ENCODE assay signal across 9 mouse cellular contexts in the genomic region with DNA sequence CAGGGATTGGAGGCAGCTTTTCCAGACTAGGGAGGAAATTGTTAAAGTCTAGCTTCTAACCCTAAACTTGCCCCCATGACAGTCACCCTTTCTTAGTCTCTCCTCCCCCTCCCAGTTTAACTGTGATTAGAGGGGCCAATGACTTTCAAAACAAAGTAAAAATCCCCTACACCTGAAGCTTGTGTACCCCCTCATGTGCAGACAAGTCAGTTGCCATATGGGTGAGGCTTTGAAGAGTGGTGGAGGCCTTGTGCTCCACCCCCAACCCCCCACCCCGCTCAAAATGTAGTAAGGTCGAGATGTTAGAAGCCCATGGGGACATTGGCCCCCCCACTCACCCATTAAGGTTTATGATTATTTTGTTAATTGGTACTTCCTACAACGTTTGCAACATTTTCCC. TPM values are rescaled to one million over a fixed set of nuclear protein-coding genes. Genes with fewer than 3 reads are reported as not detected.
DNase-seq lines count a peak whose midpoint lies in the region; ATAC-seq lines count a peak whose summit lies in the region.
"Had no signal": no experiment of that assay in that cellular context is flagged by ENCODE, and none has a peak within 500 bp of the region (broad histone marks: within the 10 kb centered on the region; RNA-seq: fewer than 3 reads in every experiment).

No protein-coding gene starts in this region.

- peak overlapping the region; percentile 94 for H3K4me2 ChIP-seq in heart, embryonic 14.5 days (ENCODE audit: low read length)
- peak overlapping the region; percentile 91 for H3K4me2 ChIP-seq in forebrain, embryonic 16.5 days (ENCODE audit: low read length)
- H3K4me2 ChIP-seq in liver, embryonic 16.5 days (ENCODE audit: low read depth, low read length), result peak overlapping the region; percentile 72

- DNase-seq in heart, postnatal 25 days (ENCODE audit: low spot score), result no peak
- DNase-seq in CD4-positive helper T cell, adult 2 months (ENCODE audit: low read depth, low spot score), result peak; percentile 47
- no peak for DNase-seq in c-Kit-positive CD71-positive TER-119-positive erythroid progenitor cells, embryonic 14.5 days (ENCODE audit: low spot score)
- DNase-seq in retina, embryonic 14.5 days (ENCODE audit: low spot score), result no peak
- DNase-seq in right cerebral cortex, adult 2 months (ENCODE audit: low spot score in 2 of 2), result no peak

- H3K9ac ChIP-seq in heart, embryonic 14.5 days (ENCODE audit: low read length), result peak overlapping the region; percentile 100
- H3K9ac ChIP-seq in forebrain, embryonic 16.5 days (replicated peaks; ENCODE audit: low read depth, low read length), result peak overlapping the region; percentile 96
- H3K9ac ChIP-seq in liver, embryonic 16.5 days (ENCODE audit: low read depth, low read length), result no peak overlapping the region

- H3K4me3 ChIP-seq in heart, embryonic 14.5 days (ENCODE audit: control insufficient read depth in 1 of 2, insufficient read depth in 1 of 2, low read depth in 1 of 2, low read length in 2 of 2), result peak overlapping the region; percentile 72 to 96
- H3K4me3 ChIP-seq in forebrain, embryonic 16.5 days (replicated peaks; ENCODE audit: low read length), result peak overlapping the region; percentile 90
- H3K4me3 ChIP-seq in liver, embryonic 16.5 days (ENCODE audit: low read depth, low read length), result peak overlapping the region; percentile 61

- WGBS in heart, embryonic 14.5 days, result 2% methylated on average over 3 of the region's 3 CpGs
- WGBS in forebrain, embryonic 16.5 days, result 12% methylated on average over 3 of the region's 3 CpGs
- WGBS in liver, embryonic 16.5 days (ENCODE audit: insufficient replicate concordance), result 27% methylated on average over 3 of the region's 3 CpGs

- intact Hi-C loops in heart, postnatal 25 days (cut with DNase I), result loop anchor here (1.0 to 5.0 kb wide), 5 partner anchors 18 to 148 kb away; a partner anchor contains a TSS

- H3K27me3 ChIP-seq in heart, embryonic 14.5 days (ENCODE audit: control insufficient read depth, insufficient read depth, low read length), result no peaks in the 10 kb centered on the region
- no peaks in the 10 kb centered on the region for H3K27me3 ChIP-seq in forebrain, embryonic 16.5 days (replicated peaks; ENCODE audit: control insufficient read depth, insufficient read depth, low read length)
- peaks cover 36% of the 10 kb centered on the region for H3K27me3 ChIP-seq in liver, embryonic 16.5 days (ENCODE audit: control insufficient read depth, insufficient read depth, low read depth, low read length)

- peak overlapping the region; percentile 91 to 97 for H3K27ac ChIP-seq in heart, embryonic 14.5 days (replicated peaks in 1 of 2; ENCODE audit: control insufficient read depth in 1 of 2, insufficient read depth in 1 of 2, low read depth in 2 of 2, low read length in 2 of 2)
- no peak overlapping the region for H3K27ac ChIP-seq in forebrain, embryonic 16.5 days (ENCODE audit: low read length)
- no peak overlapping the region for H3K27ac ChIP-seq in liver, embryonic 16.5 days (ENCODE audit: low read length)

- no peak for ATAC-seq in heart, embryonic 14.5 days (ENCODE audit: insufficient number of reproducible peaks, insufficient read depth, low FRiP score, low read depth)
- ATAC-seq in forebrain, embryonic 16.5 days, result no peak
- ATAC-seq in liver, embryonic 16.5 days (ENCODE audit: low read depth), result no peak

- H3K4me1 ChIP-seq in heart, embryonic 14.5 days (ENCODE audit: control insufficient read depth in 2 of 2, insufficient read depth in 2 of 2, low read length in 2 of 2), result peaks cover 8 to 34% of the 10 kb centered on the region in 2 experiments
- peaks cover 55% of the 10 kb centered on the region for H3K4me1 ChIP-seq in forebrain, embryonic 16.5 days (replicated peaks; ENCODE audit: control insufficient read depth, insufficient read depth, low read length)
- H3K4me1 ChIP-seq in liver, embryonic 16.5 days (ENCODE audit: control insufficient read depth, low read depth, low read length), result no peaks in the 10 kb centered on the region; the same call in 1 of the 2 replicates

- no peaks in the 10 kb centered on the region for H3K9me3 ChIP-seq in heart, embryonic 14.5 days (ENCODE audit: control insufficient read depth, low read length)
- H3K9me3 ChIP-seq in forebrain, embryonic 16.5 days (ENCODE audit: control insufficient read depth, low read length), result no peaks in the 10 kb centered on the region
- no peaks in the 10 kb centered on the region for H3K9me3 ChIP-seq in liver, embryonic 16.5 days (replicated peaks; ENCODE audit: control insufficient read depth, low read length)

- peaks cover 42% of the 10 kb centered on the region for H3K36me3 ChIP-seq in heart, embryonic 14.5 days (ENCODE audit: control insufficient read depth, insufficient read depth, low read length)
- H3K36me3 ChIP-seq in forebrain, embryonic 16.5 days (ENCODE audit: control insufficient read depth, insufficient read depth), result no peaks in the 10 kb centered on the region
- H3K36me3 ChIP-seq in liver, embryonic 16.5 days (ENCODE audit: control insufficient read depth, insufficient read depth), result no peaks in the 10 kb centered on the region

RNA-seq across cellular contexts. Expression of a gene that starts 1.5 kb away (rescaled TPM):
- polyA plus RNA-seq in heart, embryonic 14.5 days (2014; fragmentation: Nextera tagmentation; extraction: Ambion mirVana), result 28.8 and 36.2 TPM in 2 replicates
- 100 to 1,000 TPM; 390 to 430 TPM for total RNA-seq in heart, postnatal 25 days (2021)
- 4.3 TPM in 2 replicates for polyA plus RNA-seq in forebrain, embryonic 16.5 days (2015; fragmentation: Nextera tagmentation; extraction: Ambion mirVana)
- 0.78 and 0.80 TPM in 2 replicates for polyA plus RNA-seq in liver, embryonic 16.5 days (2015; fragmentation: Nextera tagmentation; extraction: Ambion mirVana)
- total RNA-seq: MEL had no signal

Comparison
In these comparisons a context has a peak if more than half of its experiments do, and no peak if none do; other contexts are left out.
1. H3K27ac ChIP-seq: peak in heart, embryonic 14.5 days (2 of 2); none in forebrain, embryonic 16.5 days (single experiment) and liver, embryonic 16.5 days (single experiment).
2. Peak in every context shown above with its lines, with median percentiles within 50 percentile points of each other: H3K4me2 ChIP-seq and H3K4me3 ChIP-seq.